Mouse (Mus musculus): ENCODE results near the gene Cfap157. TPM values are rescaled to one million over a fixed set of nuclear protein-coding genes. Genes with fewer than 3 reads are reported as not detected.
A peak's percentile ranks its signal among the peaks of the same experiment; 100 is the strongest.

Gene Cfap157
- total RNA-seq (2021), result not detected
- 0.12 TPM in 1 of 2 replicates, not detected in the other for polyA plus RNA-seq (2012; rRNA removed)
- long read RNA-seq, result 0 reads

- intact Hi-C loops (cut with DNase I), result no loop called here
Observed at GRCm38 (mm10) chr2:32784048-32784681, at the start of gene Cfap157. TSS of gene Cfap157 (minus strand) at chr2:32784428.

GRCm38 (mm10) chr2:32828979-32829676 lies 44.9 kb upstream of the Cfap157 start:
- intact Hi-C loops (cut with DNase I), result no loop called here
- Histone ChIP-seq H3K27ac (no peak overlapping the region), H3K9ac (ENCODE audit: low read depth, low read length) (no peak overlapping the region), H3K36me3 (ENCODE audit: control insufficient read depth, insufficient read depth, low read length) (no peaks in the 10 kb centered on the region), H3K4me1 (ENCODE audit: control insufficient read depth, insufficient read depth, low read length) (peaks cover 8% of the 10 kb centered on the region), H3K27me3 (ENCODE audit: control insufficient read depth, insufficient read depth, low read length) (no peaks in the 10 kb centered on the region), H3K4me3 (no peak overlapping the region), H3K79me2 (replicated peaks; ENCODE audit: control insufficient read depth, insufficient read depth, low read length) (no peaks in the 10 kb centered on the region; the same call in 1 of the 2 replicates)
- DNase-seq, result no peak
- no peak for TF ChIP-seq EP300 (IDR thresholded peaks at IDR 0.05; ENCODE audit: insufficient read depth, low read depth, low read length)
- TF ChIP-seq CTCF (IDR thresholded peaks at IDR 0.05), result no peak
- no peak for TF ChIP-seq POLR2A (IDR thresholded peaks at IDR 0.05; ENCODE audit: insufficient read depth, low read depth, low read length)
- 59% methylated on average over 11 of the region's 11 CpGs for WGBS

More at GRCm38 (mm10) chr2:32784048-32784681, at the start of gene Cfap157:
- Histone ChIP-seq H3K79me2 (replicated peaks; ENCODE audit: control insufficient read depth, insufficient read depth, low read length) (no peaks in the 10 kb centered on the region), H3K36me3 (ENCODE audit: control insufficient read depth, insufficient read depth, low read length) (no peaks in the 10 kb centered on the region), H3K9ac (ENCODE audit: low read depth, low read length) (peak within 1 kb of the TSS; percentile 21; the same call in 1 of the 2 replicates), H3K27ac (peak within 1 kb of the TSS; percentile 24; the same call in 1 of the 2 replicates), H3K4me3 (no peak within 1 kb of the TSS), H3K27me3 (ENCODE audit: control insufficient read depth, insufficient read depth, low read length) (no peaks in the 10 kb centered on the region), H3K4me1 (ENCODE audit: control insufficient read depth, insufficient read depth, low read length) (peaks cover 3% of the 10 kb centered on the region)
- 38% methylated on average over 4 of the region's 4 CpGs for WGBS
- peak in 1 of 2 experiments; percentile 34 for DNase-seq
- no peak for TF ChIP-seq EP300 (IDR thresholded peaks at IDR 0.05; ENCODE audit: insufficient read depth, low read depth, low read length)
- TF ChIP-seq CTCF (IDR thresholded peaks at IDR 0.05), result no peak
- TF ChIP-seq POLR2A (IDR thresholded peaks at IDR 0.05; ENCODE audit: insufficient read depth, low read depth, low read length), result no peak

- intact Hi-C loops (cut with DNase I), result no loop called here
- H3K4me1 ChIP-seq (ENCODE audit: control insufficient read depth, insufficient read depth, low read length), result peaks cover 5% of the 10 kb centered on the region
- no peak overlapping the region for H3K9ac ChIP-seq (ENCODE audit: low read depth, low read length)
- DNase-seq, result no peak
- no peak overlapping the region for H3K4me3 ChIP-seq
- 92% methylated on average over 6 of the region's 6 CpGs for WGBS
- no peaks in the 10 kb centered on the region; the same call in 1 of the 2 replicates for H3K79me2 ChIP-seq (replicated peaks; ENCODE audit: control insufficient read depth, insufficient read depth, low read length)
- no peaks in the 10 kb centered on the region for H3K36me3 ChIP-seq (ENCODE audit: control insufficient read depth, insufficient read depth, low read length)
- H3K27me3 ChIP-seq (ENCODE audit: control insufficient read depth, insufficient read depth, low read length), result no peaks in the 10 kb centered on the region
- no peak overlapping the region for H3K27ac ChIP-seq
- TF ChIP-seq EP300 (IDR thresholded peaks at IDR 0.05; ENCODE audit: insufficient read depth, low read depth, low read length) (no peak), POLR2A (IDR thresholded peaks at IDR 0.05; ENCODE audit: insufficient read depth, low read depth, low read length) (no peak), CTCF (IDR thresholded peaks at IDR 0.05) (no peak)
Observed at GRCm38 (mm10) chr2:32825796-32826195, 41.6 kb upstream of the Cfap157 start.

- DNase-seq, result no peak
- Histone ChIP-seq H3K27ac (no peak overlapping the region), H3K4me3 (no peak overlapping the region), H3K36me3 (ENCODE audit: control insufficient read depth, insufficient read depth, low read length) (no peaks in the 10 kb centered on the region), H3K9ac (ENCODE audit: low read depth, low read length) (no peak overlapping the region), H3K79me2 (replicated peaks; ENCODE audit: control insufficient read depth, insufficient read depth, low read length) (no peaks in the 10 kb centered on the region), H3K27me3 (ENCODE audit: control insufficient read depth, insufficient read depth, low read length) (no peaks in the 10 kb centered on the region), H3K4me1 (ENCODE audit: control insufficient read depth, insufficient read depth, low read length) (peaks cover 4% of the 10 kb centered on the region)
- intact Hi-C loops (cut with DNase I), result no loop called here
- WGBS, result 77% methylated on average over 1 of the region's 1 CpGs
- TF ChIP-seq EP300 (IDR thresholded peaks at IDR 0.05; ENCODE audit: insufficient read depth, low read depth, low read length) (no peak), CTCF (IDR thresholded peaks at IDR 0.05) (no peak), POLR2A (IDR thresholded peaks at IDR 0.05; ENCODE audit: insufficient read depth, low read depth, low read length) (no peak)
Observed at GRCm38 (mm10) chr2:32824778-32825177, 40.5 kb upstream of the Cfap157 start.

- peaks cover 4% of the 10 kb centered on the region; the same call in 1 of the 2 replicates for H3K4me1 ChIP-seq (ENCODE audit: control insufficient read depth, insufficient read depth, low read length)
- no peaks in the 10 kb centered on the region for H3K27me3 ChIP-seq (ENCODE audit: control insufficient read depth, insufficient read depth, low read length)
- WGBS, result 65% methylated on average over 8 of the region's 8 CpGs
- no peak for DNase-seq
- intact Hi-C loops (cut with DNase I), result no loop called here
- H3K9ac ChIP-seq (ENCODE audit: low read depth, low read length), result no peak overlapping the region
- H3K27ac ChIP-seq, result no peak overlapping the region
- H3K79me2 ChIP-seq (replicated peaks; ENCODE audit: control insufficient read depth, insufficient read depth, low read length), result no peaks in the 10 kb centered on the region
- H3K4me3 ChIP-seq, result no peak overlapping the region
- H3K36me3 ChIP-seq (ENCODE audit: control insufficient read depth, insufficient read depth, low read length), result no peaks in the 10 kb centered on the region
- TF ChIP-seq EP300 (IDR thresholded peaks at IDR 0.05; ENCODE audit: insufficient read depth, low read depth, low read length), result no peak
- no peak for TF ChIP-seq CTCF (IDR thresholded peaks at IDR 0.05)
Observed at GRCm38 (mm10) chr2:32824181-32824580, 40.0 kb upstream of the Cfap157 start.

All from heart, adult 2 months (tissue).